Mouse (Mus musculus): ENCODE results near the gene Fadd.

Fadd gene

GRCm38 (mm10) chr7:144582284-144582980, at the start of gene Fadd:
Fadd (minus strand) TSS chr7:144582463.
- DNase-seq (ENCODE audit: low read depth, low spot score), result peak; percentile 97

GRCm38 (mm10) chr7:144630622-144631021, 48.4 kb upstream of the Fadd start:
- no peak for DNase-seq (ENCODE audit: low read depth, low spot score)

GRCm38 (mm10) chr7:144628334-144628915, 46.2 kb upstream of the Fadd start:
- DNase-seq (ENCODE audit: low read depth, low spot score), result no peak

- DNase-seq (ENCODE audit: low read depth, low spot score), result no peak
Measured at GRCm38 (mm10) chr7:144627606-144628333, 45.5 kb upstream of the Fadd start.

GRCm38 (mm10) chr7:144626042-144626441, 43.8 kb upstream of the Fadd start:
- no peak for DNase-seq (ENCODE audit: low read depth, low spot score)

- no peak for DNase-seq (ENCODE audit: low read depth, low spot score)
Measured at GRCm38 (mm10) chr7:144620721-144621681, 38.7 kb upstream of the Fadd start.

- no peak for DNase-seq (ENCODE audit: low read depth, low spot score)
Measured at GRCm38 (mm10) chr7:144620315-144620714, 38.1 kb upstream of the Fadd start.

GRCm38 (mm10) chr7:144615343-144615742, 33.1 kb upstream of the Fadd start:
- DNase-seq (ENCODE audit: low read depth, low spot score), result no peak

- no peak for DNase-seq (ENCODE audit: low read depth, low spot score)
Measured at GRCm38 (mm10) chr7:144612829-144613228, 30.6 kb upstream of the Fadd start.

- no peak for DNase-seq (ENCODE audit: low read depth, low spot score)
Measured at GRCm38 (mm10) chr7:144612351-144612750, 30.1 kb upstream of the Fadd start.

GRCm38 (mm10) chr7:144611595-144611994, 29.3 kb upstream of the Fadd start:
- DNase-seq (ENCODE audit: low read depth, low spot score), result no peak

GRCm38 (mm10) chr7:144609568-144609967, 27.3 kb upstream of the Fadd start:
- no peak for DNase-seq (ENCODE audit: low read depth, low spot score)

GRCm38 (mm10) chr7:144607862-144608261, 25.6 kb upstream of the Fadd start:
- DNase-seq (ENCODE audit: low read depth, low spot score), result peak; percentile 13

- DNase-seq (ENCODE audit: low read depth, low spot score), result no peak
Measured at GRCm38 (mm10) chr7:144604735-144605134, 22.5 kb upstream of the Fadd start.

- DNase-seq (ENCODE audit: low read depth, low spot score), result no peak
Measured at GRCm38 (mm10) chr7:144604291-144604690, 22.0 kb upstream of the Fadd start.

- no peak for DNase-seq (ENCODE audit: low read depth, low spot score)
Measured at GRCm38 (mm10) chr7:144600333-144600900, 18.2 kb upstream of the Fadd start.

- no peak for DNase-seq (ENCODE audit: low read depth, low spot score)
Measured at GRCm38 (mm10) chr7:144589508-144589907, 7.2 kb upstream of the Fadd start.

- no peak for DNase-seq (ENCODE audit: low read depth, low spot score)
Measured at GRCm38 (mm10) chr7:144587291-144587690, 5.0 kb upstream of the Fadd start.

GRCm38 (mm10) chr7:144585648-144586047, 3.4 kb upstream of the Fadd start:
- DNase-seq (ENCODE audit: low read depth, low spot score), result peak; percentile 52

- peak; percentile 83 for DNase-seq (ENCODE audit: low read depth, low spot score)
Measured at GRCm38 (mm10) chr7:144583619-144584018, 1.4 kb upstream of the Fadd start.

All from CD4-positive, CD25-positive, alpha-beta regulatory T cell, adult 2 months (primary cell).